Mouse (Mus musculus) lung, adult 2 months (tissue): ENCODE data around the gene Hmgcll1. TPM values are rescaled to one million over a fixed set of nuclear protein-coding genes. Genes with fewer than 3 reads are reported as not detected.

ENCODE experiments used
- DNase-seq: peaks from one replicate; pipeline ENCODE4 v3.0.0; 2022
- H3K4me1 ChIP-seq: fragments of 200-500 bp; 2 replicates; pipeline ENCODE4 v1.6.1; 2011; ENCODE audit warnings: low read length; ENCODE audit not compliant: control insufficient read depth, insufficient read depth
- H3K4me3 ChIP-seq: fragments of 200-500 bp; replicated peaks from 2 replicates; pipeline ENCODE3; 2011; ENCODE audit warnings: low read depth, mild to moderate bottlenecking, control low read depth, low read length; ENCODE audit errors: extremely low read depth
- CTCF ChIP-seq: fragments of 200-500 bp; IDR thresholded peaks from 2 replicates; pipeline ENCODE4 v1.5.1; 2011; ENCODE audit warnings: mild to moderate bottlenecking, low read length, control low read depth; ENCODE audit not compliant: insufficient read depth
- POLR2A ChIP-seq: fragments of 200-500 bp; IDR thresholded peaks from 2 replicates; pipeline ENCODE4 v1.6.1; 2011; ENCODE audit warnings: low read depth, mild to moderate bottlenecking, control low read depth, low read length, borderline replicate concordance; ENCODE audit errors: extremely low read depth
- WGBS: fragments of 180-500 bp; shearing (Covaris S2); methylation state at CpG from one replicate; pipeline ENCODE4 v1.1.7; 2018; 5-methylcytosine and 5-hydroxymethylcytosine counted together
- polyA plus RNA-seq: library from polyadenylated mRNA; depleted of rRNA; stranded (reverse); fragments of >200 nt; gene quantifications from 2 replicates; pipeline ENCODE4 v1.2.3, GENCODE M21; 2012

Gene Hmgcll1
- polyA plus RNA-seq, 1 experiment: 2.7 TPM

- DNase-seq: no peak
- Histone ChIP-seq H3K4me3 (no peak overlapping the region), H3K4me1 (peaks cover 8% of the 10 kb centered on the region)
- TF ChIP-seq CTCF: no peak
- no peak for TF ChIP-seq POLR2A
- 71% methylated on average over 6 of the region's 6 CpGs for WGBS
These were observed 866 bp upstream of the Hmgcll1 start for GRCm38 (mm10) chr9:76013789-76014188.

DNA sequence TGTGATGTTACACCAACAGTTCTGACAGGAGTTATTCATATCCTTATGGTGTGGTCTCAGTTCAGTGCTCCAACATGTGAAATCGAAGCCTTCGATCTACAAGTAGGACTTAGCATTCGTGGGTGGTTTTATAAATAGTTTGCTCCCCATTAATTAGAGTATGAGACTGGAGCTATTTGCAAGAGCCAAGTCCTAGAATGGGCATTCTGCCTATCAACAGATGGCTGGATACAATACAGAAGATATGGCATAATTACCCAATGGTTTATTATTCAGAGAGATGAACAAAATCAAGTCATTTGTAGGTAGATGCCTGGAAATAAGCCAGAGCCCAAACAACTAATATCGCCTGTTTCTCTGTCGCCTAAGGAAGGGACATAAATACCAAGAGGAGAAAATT is 1.3 kb downstream of the Hmgcll1 start:
- no peak overlapping the region for H3K4me3 ChIP-seq
- WGBS: 68% methylated on average over 5 of the region's 5 CpGs
- no peak for TF ChIP-seq CTCF
- no peak for TF ChIP-seq POLR2A
- peaks cover 8% of the 10 kb centered on the region for H3K4me1 ChIP-seq
- DNase-seq: no peak

GRCm38 (mm10) chr9:76016506-76016905 is 1.9 kb downstream of the Hmgcll1 start:
- DNase-seq: no peak
- Histone ChIP-seq H3K4me1 (peaks cover 8% of the 10 kb centered on the region), H3K4me3 (no peak overlapping the region)
- 56% methylated on average over 10 of the region's 10 CpGs for WGBS
- TF ChIP-seq POLR2A: no peak
- TF ChIP-seq CTCF: no peak

DNA sequence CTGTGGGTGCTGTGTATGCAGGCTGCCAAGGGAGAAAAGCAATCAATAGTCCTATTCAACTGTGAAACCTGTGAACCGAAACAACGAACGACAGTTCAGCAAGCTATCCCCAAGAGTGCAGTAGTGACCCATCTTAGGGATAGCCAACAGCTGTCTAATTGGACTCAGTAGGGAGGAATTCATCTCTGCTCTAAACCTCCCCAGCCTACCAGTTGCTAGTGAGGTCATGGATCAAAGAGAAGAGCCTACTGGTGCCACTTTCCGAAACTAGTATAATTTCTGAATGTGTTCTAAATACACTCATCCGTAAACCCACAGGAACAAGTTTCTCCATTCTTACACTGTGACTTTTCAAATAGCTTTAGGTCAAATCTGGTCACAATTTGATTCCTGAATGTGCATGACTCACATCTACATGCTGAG is 8.9 kb downstream of the Hmgcll1 start:
- 74% methylated on average over 5 of the region's 5 CpGs for WGBS
- H3K4me1 ChIP-seq: peaks cover 3% of the 10 kb centered on the region; the same call in 1 of the 2 replicates
- H3K4me3 ChIP-seq: no peak overlapping the region
- no peak for TF ChIP-seq CTCF
- no peak for TF ChIP-seq POLR2A
- DNase-seq: no peak

DNA sequence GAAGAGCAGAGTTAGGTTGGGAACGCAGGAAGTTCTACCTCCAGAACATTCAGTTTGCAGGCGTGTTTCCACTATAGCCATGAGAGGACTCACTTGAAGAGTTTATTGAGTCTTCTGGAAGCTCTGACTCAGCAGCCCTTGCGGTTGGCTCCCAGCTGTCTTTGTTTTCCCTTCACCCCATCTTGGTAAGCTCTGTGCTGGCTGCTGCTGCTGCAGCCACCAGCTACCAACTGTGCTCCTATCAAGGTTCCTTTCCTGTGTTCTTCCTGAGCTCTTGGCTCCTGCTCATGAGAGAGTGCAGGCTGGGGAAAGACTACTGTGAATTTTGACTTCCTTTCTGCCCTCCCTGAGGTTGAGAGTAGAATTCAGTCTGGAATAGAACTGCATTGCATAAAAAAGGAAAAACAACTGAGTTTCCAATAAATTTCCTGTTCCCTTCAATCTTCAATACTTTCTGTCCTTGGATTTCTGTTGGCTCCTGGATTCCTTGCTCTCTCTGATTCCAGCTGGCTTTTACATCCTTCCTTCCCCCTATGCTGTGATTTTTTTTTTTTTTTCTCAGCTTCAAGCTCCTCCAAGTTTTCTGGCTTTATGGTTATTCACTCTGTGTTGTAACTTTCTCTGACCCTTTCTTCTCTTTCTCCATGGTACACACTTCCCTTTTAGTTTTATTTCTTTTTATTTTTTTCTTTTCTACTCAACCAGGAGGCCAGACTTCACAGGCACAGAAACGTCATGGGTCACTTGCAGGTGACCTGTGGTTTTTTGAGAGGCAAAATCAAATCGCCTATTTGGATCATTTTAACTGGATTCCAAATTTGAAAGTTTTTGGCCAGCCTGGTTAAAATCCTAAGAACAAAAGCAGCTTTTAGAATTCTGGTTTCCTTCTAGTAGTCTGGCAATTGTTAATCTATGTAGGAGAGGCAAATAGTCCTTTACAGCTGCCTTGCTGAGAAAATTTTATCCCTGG is 9.9 kb downstream of the Hmgcll1 start:
- TF ChIP-seq CTCF: no peak
- TF ChIP-seq POLR2A: no peak
- H3K4me1 ChIP-seq: peaks cover 3% of the 10 kb centered on the region; the same call in 1 of the 2 replicates
- 17% methylated on average over 5 of the region's 5 CpGs for WGBS
- no peak for DNase-seq
- H3K4me3 ChIP-seq: no peak overlapping the region

GRCm38 (mm10) chr9:76029471-76030199 is 15.0 kb downstream of the Hmgcll1 start:
- DNase-seq: no peak
- Histone ChIP-seq H3K4me1 (no peaks in the 10 kb centered on the region), H3K4me3 (no peak overlapping the region)
- TF ChIP-seq CTCF (no peak), POLR2A (no peak)
- 71% methylated on average over 16 of the region's 16 CpGs for WGBS

DNA sequence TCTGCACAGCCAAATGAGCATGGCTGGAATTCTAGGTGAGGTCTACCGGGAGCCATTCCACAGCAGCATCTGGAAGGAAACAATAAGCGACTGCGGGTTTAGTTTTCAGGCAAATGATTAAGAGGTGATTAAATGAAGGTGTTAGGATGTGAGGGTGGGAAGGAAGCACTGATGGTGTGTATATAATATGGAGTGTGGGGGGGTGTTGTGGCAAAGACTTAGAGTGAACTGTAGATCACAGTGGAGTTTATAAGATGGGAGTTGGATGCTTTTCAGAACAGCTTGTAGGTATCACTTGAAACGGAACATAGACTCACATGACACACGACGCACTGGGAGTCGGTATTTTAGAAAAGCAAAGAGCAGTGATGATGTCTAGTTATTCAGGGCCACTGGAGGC is 20.4 kb downstream of the Hmgcll1 start:
- DNase-seq: no peak
- TF ChIP-seq CTCF (no peak), POLR2A (no peak)
- Histone ChIP-seq H3K4me1 (no peaks in the 10 kb centered on the region), H3K4me3 (no peak overlapping the region)
- WGBS: 77% methylated on average over 7 of the region's 7 CpGs

DNA sequence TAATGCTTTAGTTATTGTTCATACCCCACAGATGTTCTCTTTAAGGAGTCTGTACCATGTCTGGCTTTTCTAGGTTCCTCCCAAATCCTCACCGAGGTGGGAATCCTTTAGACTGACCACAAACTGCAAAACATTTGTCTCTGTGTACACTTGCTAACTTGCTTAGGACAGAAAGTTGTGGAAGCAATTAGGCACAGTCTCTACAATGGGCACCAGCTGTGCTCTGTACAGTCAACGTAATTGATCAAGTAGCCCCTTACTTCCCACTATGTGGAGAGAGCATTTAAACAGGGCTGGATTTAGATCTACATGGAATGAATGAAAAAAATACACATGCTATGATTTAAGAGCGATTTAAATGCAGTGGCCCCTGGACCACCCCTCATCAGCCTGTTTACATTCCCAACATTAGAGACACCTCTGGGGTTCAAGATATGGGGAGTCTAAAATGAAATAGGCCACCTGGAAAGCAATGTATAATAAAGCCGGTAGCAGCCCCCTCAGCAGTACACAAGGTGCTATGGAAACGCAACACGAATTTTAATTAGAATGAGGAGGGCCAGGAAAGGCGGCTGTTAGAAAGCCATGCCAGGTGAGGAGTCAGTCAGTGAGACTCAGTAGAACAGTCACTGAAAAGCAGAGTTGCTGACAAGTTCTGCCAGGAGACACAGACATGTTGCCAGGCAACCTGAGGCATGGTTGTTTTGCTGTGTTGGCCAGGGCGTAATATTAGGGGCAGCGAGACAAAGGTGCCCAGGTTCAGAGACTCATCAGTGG is 23.9 kb downstream of the Hmgcll1 start:
- no peak for DNase-seq
- no peak overlapping the region for H3K4me3 ChIP-seq
- WGBS: 73% methylated on average over 9 of the region's 9 CpGs
- no peaks in the 10 kb centered on the region for H3K4me1 ChIP-seq
- TF ChIP-seq POLR2A (no peak), CTCF (no peak)

- DNase-seq: no peak
- 83% methylated on average over 5 of the region's 5 CpGs for WGBS
- H3K4me3 ChIP-seq: no peak overlapping the region
- TF ChIP-seq POLR2A (no peak), CTCF (no peak)
- H3K4me1 ChIP-seq: no peaks in the 10 kb centered on the region
These were observed 25.1 kb downstream of the Hmgcll1 start for GRCm38 (mm10) chr9:76039711-76040110.
